Mouse (Mus musculus) heart, postnatal 10 days (tissue): ENCODE measurements around the gene Adgrf3. TPM values are rescaled to one million over a fixed set of nuclear protein-coding genes. Genes with fewer than 3 reads are reported as not detected.
A peak's percentile ranks its signal among the peaks of the same experiment; 100 is the strongest.

Source experiments
- DNase-seq, 2 experiments: peaks; one replicate each; pipeline ENCODE4 v3.0.0; 2021
- intact Hi-C: fragments of 180-260 bp; cut with DNase I; formaldehyde crosslinking; loops from one replicate; pipeline ENCODE4 v1.15.1; 2025
- microRNA-seq, 2 experiments: library from miRNA; unstranded; fragments of <30 nt; microRNA quantifications; one replicate each; pipeline ENCODE4 v1.2.0; 2022
- total RNA-seq, 2 experiments: library from RNA; stranded (reverse); gene quantifications; 2 replicates each; pipeline ENCODE4 v1.2.3; 2021

Gene Adgrf3
- total RNA-seq, 2 experiments from 2014 or later, result 0.42 to 0.45 TPM

- intact Hi-C loops, result no loop called here
- DNase-seq, result peak in 1 of 2 experiments; percentile 63
Measured at GRCm38 (mm10) chr5:30154013-30154412, 51.5 kb downstream of the Adgrf3 start.

DNA sequence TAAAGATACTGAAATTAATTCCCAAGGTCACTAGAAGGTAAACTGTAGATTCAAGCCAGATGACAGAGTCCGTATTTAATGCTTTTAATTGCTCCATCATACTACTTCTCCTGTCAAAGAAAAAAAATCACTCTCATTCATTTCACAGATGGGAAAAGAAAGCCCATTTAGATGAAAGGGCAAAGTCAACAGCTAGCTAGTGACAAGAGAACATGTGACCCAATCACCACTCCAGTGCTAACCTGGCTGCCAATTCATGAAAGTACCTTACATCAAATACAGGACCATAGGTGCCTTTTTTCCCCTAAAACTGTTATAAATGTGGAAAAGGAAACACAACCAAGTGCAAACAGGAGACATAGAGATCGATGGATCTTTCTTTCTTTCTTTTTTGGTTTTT lies 52.3 kb downstream of the Adgrf3 start:
- no peak for DNase-seq
- intact Hi-C loops, result no loop called here

DNA sequence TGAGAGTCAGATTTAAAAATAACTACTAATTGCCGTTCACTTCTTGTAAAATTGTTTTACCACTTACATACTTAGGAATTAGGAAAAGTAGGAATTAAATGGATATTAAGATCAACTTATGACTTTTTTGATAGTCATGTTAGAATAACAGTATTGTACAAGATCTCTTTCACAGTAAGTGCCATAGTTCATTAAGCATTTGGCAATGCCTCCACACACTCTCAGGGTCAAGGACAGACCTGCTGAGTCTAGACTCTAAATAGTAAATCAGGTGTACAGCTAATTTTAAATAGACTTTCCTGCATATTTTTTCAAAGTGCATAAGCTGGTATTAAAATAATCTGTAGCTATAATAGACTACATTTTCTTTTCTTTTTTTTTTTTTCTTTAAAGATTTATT lies 53.1 kb downstream of the Adgrf3 start:
- intact Hi-C loops, result no loop called here

DNA sequence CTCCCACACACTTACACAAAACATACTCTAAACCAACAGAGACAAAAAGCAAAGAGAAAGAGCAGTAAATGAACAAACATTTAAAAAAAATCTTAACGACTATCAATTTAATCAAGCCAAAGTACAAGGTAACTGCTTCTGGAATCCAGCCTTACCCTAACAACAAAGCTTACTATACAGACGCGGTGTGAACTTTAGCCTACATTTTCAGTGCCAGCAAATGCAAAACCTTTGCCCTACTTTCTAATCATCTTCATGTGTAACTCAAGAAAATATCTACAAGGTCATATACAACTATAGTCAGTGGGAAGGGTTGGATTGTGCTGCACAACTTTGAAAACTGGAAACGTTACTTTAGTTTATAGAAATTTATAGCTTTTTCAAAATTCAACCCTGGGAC lies 53.5 kb downstream of the Adgrf3 start:
- intact Hi-C loops, result no loop called here
- DNase-seq, result peak; percentile 70 to 76

More for the DNA sequence above, 53.1 kb downstream of the Adgrf3 start:
- DNase-seq, result no peak

- no peak for DNase-seq
- intact Hi-C loops, result no loop called here
Measured at GRCm38 (mm10) chr5:30148133-30148920, 57.2 kb downstream of the Adgrf3 start.

- no peak for DNase-seq
- intact Hi-C loops, result no loop called here
Measured at GRCm38 (mm10) chr5:30146526-30146925, 59.0 kb downstream of the Adgrf3 start.

Small RNA genes within 50 kb of the gene (microRNA-seq; reads per million reads assigned to microRNA genes)
- gene Mir1960, result 7.3 to 14.9 reads per million in 2 experiments

Other genes with a start within 250 kb of the Adgrf3 start
- not detected for gene Il6, start 192.6 kb downstream of the Adgrf3 start, total RNA-seq
- gene Tyms, start 132.1 kb downstream of the Adgrf3 start, total RNA-seq, result 10 to 100 TPM; 20.2 to 20.5 TPM
- under 1 TPM; 0.22 to 0.26 TPM for gene Garem2, start 100.6 kb downstream of the Adgrf3 start, total RNA-seq
- gene 3110082J24Rik, start 99.6 kb downstream of the Adgrf3 start, total RNA-seq, result not detected
- gene Hadha, start 50.6 kb downstream of the Adgrf3 start, total RNA-seq, result 1,000 to 10,000 TPM; 1,297 to 1,510 TPM
- 1,000 to 10,000 TPM; 1,544 to 1,693 TPM for gene Hadhb, start 50.5 kb downstream of the Adgrf3 start, total RNA-seq
- gene Selenoi, start 26.9 kb upstream of the Adgrf3 start, total RNA-seq, result 10 to 100 TPM; 17.4 to 19.8 TPM
- gene Drc1, start 75.7 kb upstream of the Adgrf3 start, total RNA-seq, result under 1 TPM; 0.10 to 0.53 TPM